Mouse (Mus musculus) ES-Bruce4 (cell line): ENCODE results near the gene Phyh. TPM values are rescaled to one million over a fixed set of nuclear protein-coding genes. Genes with fewer than 3 reads are reported as not detected.
"Not testable (repeated sequence)": the region's sequence is repeated elsewhere in the genome, so short reads cannot be mapped to it uniquely, and the experiment has no call there.

Experiments used
- H3K27ac ChIP-seq: 2 replicates; pipeline ENCODE4 v1.5.1; 2012; ENCODE audit warnings: low read length, inconsistent platforms; ENCODE audit not compliant: insufficient read depth
- H3K27me3 ChIP-seq: 2 replicates; pipeline ENCODE4 v1.6.1; 2012; ENCODE audit warnings: mild to moderate bottlenecking, low read length, inconsistent platforms; ENCODE audit not compliant: control insufficient read depth, poor library complexity, insufficient read depth, severe bottlenecking
- H3K36me3 ChIP-seq: 2 replicates; pipeline ENCODE4 v1.6.1; 2012; ENCODE audit warnings: inconsistent platforms, mild to moderate bottlenecking, low read length, moderate library complexity; ENCODE audit not compliant: control insufficient read depth, poor library complexity, insufficient read depth, severe bottlenecking
- H3K4me1 ChIP-seq: one replicate; pipeline ENCODE4 v1.8.1; 2011; ENCODE audit warnings: low read length; ENCODE audit not compliant: control insufficient read depth, insufficient read depth
- H3K4me3 ChIP-seq: 2 replicates; pipeline ENCODE4 v1.5.1; 2011; ENCODE audit warnings: low read depth, mild to moderate bottlenecking, low read length
- H3K9ac ChIP-seq: 2 replicates; pipeline ENCODE4 v1.6.1; 2012; ENCODE audit warnings: low read depth, mild to moderate bottlenecking, inconsistent platforms; ENCODE audit not compliant: poor library complexity, severe bottlenecking
- H3K9me3 ChIP-seq: replicated peaks from 2 replicates; pipeline ENCODE4 v1.6.1; 2012; ENCODE audit warnings: mild to moderate bottlenecking, low read length, inconsistent platforms; ENCODE audit not compliant: control insufficient read depth, poor library complexity, insufficient read depth, severe bottlenecking
- CTCF ChIP-seq: IDR thresholded peaks from one replicate; pipeline ENCODE4 v1.8.1; 2011; ENCODE audit warnings: low read depth, low read length
- EP300 ChIP-seq: IDR thresholded peaks from 2 replicates; pipeline ENCODE4 v1.6.1; 2011; ENCODE audit warnings: low read depth, low read length; ENCODE audit not compliant: insufficient read depth
- POLR2A ChIP-seq: IDR thresholded peaks from one replicate; pipeline ENCODE4 v1.8.1; 2011; ENCODE audit warnings: low read length; ENCODE audit not compliant: insufficient read depth
- polyA plus RNA-seq: library from polyadenylated mRNA; stranded (reverse); fragments of >200 nt; gene quantifications from 2 replicates; pipeline ENCODE4 v1.2.4, GENCODE M21; 2011; ENCODE audit warnings: low read depth; ENCODE audit not compliant: missing spikeins, insufficient read depth, insufficient read length

Phyh gene
- polyA plus RNA-seq, 1 experiment, result 54.2 TPM

DNA sequence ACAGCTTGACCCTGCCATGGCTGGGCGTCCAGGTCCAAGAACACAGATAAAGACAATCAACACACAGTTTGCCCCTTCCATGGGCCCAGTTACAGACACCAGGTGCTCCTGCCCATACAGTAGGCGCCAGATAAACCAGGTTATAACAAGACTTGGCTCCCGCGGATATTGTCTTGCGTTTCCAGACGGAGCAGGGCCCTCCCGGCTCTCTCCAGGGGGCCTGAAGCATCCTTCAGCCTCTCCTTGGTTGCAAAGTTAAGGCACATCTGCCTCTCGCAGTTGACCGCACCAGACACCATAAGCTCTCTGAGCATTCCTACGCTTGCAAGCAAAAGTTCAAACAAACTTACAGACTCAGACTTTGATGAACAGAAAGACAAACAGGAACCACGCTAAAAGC is 22.0 kb downstream of the Phyh start:
- Histone ChIP-seq H3K9me3 (peaks cover 12% of the 10 kb centered on the region), H3K4me3 (no peak overlapping the region), H3K36me3 (no peaks in the 10 kb centered on the region; the same call in 1 of the 2 replicates), H3K9ac (no peak overlapping the region), H3K27ac (no peak overlapping the region), H3K4me1 (no peaks in the 10 kb centered on the region), H3K27me3 (no peaks in the 10 kb centered on the region)
- no peak for TF ChIP-seq CTCF
- no peak for TF ChIP-seq EP300
- no peak for TF ChIP-seq POLR2A

DNA sequence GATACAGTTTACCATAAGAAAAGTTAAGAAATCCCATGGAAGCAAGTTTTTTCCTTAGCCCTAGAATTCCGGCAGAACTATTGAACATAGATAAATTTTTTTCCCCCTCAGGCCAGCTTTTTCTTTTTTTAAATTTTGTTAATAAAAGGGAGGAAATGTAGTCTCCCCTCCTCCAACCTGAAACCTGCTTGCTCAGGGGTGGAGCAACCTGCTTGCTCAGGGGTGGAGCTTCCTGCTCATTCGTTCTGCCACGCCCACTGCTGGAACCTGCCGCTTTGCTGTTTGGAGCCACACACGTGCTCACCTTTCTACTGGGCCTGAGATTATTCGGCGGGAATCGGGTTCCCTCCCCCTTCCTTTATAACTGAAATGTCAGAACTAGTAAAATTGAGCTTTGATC is 30.9 kb downstream of the Phyh start:
- H3K4me3 ChIP-seq, result not testable (repeated sequence)

DNA sequence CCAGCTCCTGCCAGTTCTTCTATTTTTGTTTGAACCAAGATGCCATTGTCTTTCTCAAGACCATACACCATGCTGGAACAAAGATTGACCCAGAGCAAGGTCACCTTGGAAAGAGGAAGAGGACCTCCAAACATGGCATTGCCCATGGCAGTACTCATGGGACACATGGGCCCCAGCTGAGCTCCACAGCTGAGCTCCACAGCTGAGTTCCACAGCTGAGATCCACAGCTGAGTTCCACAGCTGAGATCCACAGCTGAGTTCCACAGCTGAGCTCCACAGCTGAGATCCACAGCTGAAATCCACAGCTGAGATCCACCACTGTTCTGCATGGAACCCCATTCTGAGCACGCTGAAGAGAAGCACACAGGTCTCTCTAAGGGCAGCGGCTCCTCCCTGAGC is 32.2 kb downstream of the Phyh start:
- Histone ChIP-seq H3K27me3 (no peaks in the 10 kb centered on the region), H3K9ac (no peak overlapping the region)
- TF ChIP-seq POLR2A, result no peak

More for the DNA sequence above, 30.9 kb downstream of the Phyh start:
- H3K4me1 ChIP-seq, H3K27ac ChIP-seq, H3K27me3 ChIP-seq, H3K9ac ChIP-seq, H3K36me3 ChIP-seq: not testable (repeated sequence)
- peaks cover 37% of the 10 kb centered on the region for H3K9me3 ChIP-seq

DNA sequence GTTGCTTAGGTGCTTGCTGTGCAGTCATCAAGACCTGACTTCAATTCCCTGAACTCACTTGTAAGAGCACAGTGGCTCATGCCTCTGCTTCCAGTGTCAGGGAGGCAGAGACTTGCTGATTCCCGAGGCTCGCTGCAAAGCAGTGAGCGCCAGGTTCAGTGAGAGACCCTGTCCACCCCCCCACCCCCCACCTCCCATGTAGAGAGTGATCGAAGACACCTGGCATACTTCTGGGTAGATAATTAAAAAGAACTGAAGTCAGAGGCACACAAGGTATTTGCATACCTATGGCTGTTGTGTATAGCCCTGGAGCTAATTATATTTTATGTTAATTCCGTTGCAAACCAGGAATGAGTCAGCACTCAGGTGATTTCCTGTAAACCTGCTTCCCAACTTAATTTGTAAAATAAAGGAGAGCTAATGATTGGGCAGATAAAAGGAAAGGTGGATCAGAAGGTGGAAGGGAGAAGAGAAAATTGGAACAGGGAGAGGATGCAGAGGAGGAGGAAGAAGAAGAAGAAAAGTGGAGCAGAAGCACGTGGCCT is 35.5 kb downstream of the Phyh start:
- Histone ChIP-seq H3K4me3 (no peak overlapping the region), H3K27ac (peak overlapping the region; percentile 51), H3K27me3 (no peaks in the 10 kb centered on the region), H3K9me3 (peaks cover 38% of the 10 kb centered on the region), H3K4me1 (no peaks in the 10 kb centered on the region), H3K36me3 (no peaks in the 10 kb centered on the region), H3K9ac (no peak overlapping the region)
- TF ChIP-seq EP300 (no peak), POLR2A (no peak), CTCF (no peak)

More for the DNA sequence above, 32.2 kb downstream of the Phyh start:
- Histone ChIP-seq H3K27ac (no peak overlapping the region), H3K4me3 (no peak overlapping the region), H3K36me3 (no peaks in the 10 kb centered on the region), H3K9me3 (peaks cover 43% of the 10 kb centered on the region), H3K4me1 (no peaks in the 10 kb centered on the region)

DNA sequence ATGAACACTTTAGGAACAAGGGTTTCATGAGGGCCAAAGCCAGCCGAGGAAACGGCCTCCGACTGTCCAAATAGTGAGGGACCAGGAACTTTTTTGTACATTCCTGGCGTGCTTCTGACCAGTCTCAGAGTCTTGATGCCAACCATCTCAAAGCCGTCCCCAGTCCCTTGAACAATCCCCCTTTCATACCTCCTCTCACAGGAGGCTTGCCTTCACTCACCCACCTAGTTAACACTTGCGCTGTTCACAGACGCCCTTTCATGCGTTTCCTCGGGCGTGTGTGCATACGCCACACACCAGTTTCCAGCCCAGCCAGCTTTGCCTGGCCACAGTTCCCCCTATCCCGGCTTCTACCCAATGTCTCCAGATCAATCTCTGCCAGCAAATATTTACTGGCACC is 39.2 kb downstream of the Phyh start:
- peaks cover 12% of the 10 kb centered on the region for H3K9me3 ChIP-seq
- H3K27ac ChIP-seq, result no peak overlapping the region
- H3K4me3 ChIP-seq, result no peak overlapping the region
- no peaks in the 10 kb centered on the region for H3K27me3 ChIP-seq
- no peak overlapping the region for H3K9ac ChIP-seq
- H3K4me1 ChIP-seq, result no peaks in the 10 kb centered on the region
- no peak for TF ChIP-seq CTCF
- H3K36me3 ChIP-seq, result no peaks in the 10 kb centered on the region

DNA sequence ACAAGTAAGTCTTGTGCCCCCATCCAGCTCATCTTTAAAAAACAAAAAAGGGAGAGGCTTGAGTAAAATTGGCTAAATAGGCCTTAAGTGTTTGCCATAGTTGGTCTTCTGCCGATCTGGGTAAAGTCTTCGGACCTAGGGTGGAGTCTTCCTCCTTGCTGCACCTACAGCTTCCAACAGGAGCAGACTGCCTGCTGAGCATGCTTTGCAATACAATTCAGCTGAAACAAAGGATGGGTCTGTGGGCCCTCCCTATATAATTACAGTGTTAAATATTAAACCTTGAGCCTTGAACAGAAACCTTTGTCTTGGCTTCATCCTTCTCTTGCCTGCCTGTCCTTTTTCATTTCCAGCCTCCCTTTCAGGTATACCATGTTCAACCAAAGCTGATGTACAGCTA is 49.0 kb downstream of the Phyh start:
- Histone ChIP-seq H3K4me1 (no peaks in the 10 kb centered on the region), H3K9ac (no peak overlapping the region)

DNA sequence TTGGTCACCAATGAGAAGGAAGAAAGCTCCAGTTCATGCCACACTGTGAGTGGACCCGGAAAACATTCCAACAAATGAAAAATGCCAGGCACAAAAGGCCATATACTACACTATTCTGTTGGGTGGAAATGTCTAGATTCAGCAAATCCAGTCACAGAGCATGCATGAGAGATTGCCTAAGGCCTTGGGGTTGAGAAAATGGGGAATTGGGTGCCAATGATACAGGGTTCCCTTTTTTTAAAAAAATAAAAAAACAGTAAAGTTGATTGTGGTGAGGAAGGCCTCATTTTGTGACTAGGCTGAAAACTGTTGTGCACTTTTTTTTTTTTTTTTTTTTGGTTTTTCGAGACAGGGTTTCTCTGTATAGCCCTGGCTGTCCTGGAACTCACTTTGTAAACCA is 50.3 kb downstream of the Phyh start:
- Histone ChIP-seq H3K36me3 (no peaks in the 10 kb centered on the region), H3K4me1 (no peaks in the 10 kb centered on the region), H3K9me3 (peaks cover 10% of the 10 kb centered on the region), H3K9ac (no peak overlapping the region), H3K4me3 (no peak overlapping the region), H3K27me3 (no peaks in the 10 kb centered on the region), H3K27ac (no peak overlapping the region)
- no peak for TF ChIP-seq EP300
- no peak for TF ChIP-seq CTCF
- no peak for TF ChIP-seq POLR2A

More for the DNA sequence above, 49.0 kb downstream of the Phyh start:
- Histone ChIP-seq H3K9me3 (peaks cover 10% of the 10 kb centered on the region), H3K4me3 (no peak overlapping the region), H3K27ac (no peak overlapping the region), H3K36me3 (no peaks in the 10 kb centered on the region), H3K27me3 (no peaks in the 10 kb centered on the region)
- TF ChIP-seq POLR2A (no peak), EP300 (no peak), CTCF (no peak)
